Mouse (Mus musculus): ENCODE results near the gene Edar.

Gene Edar

GRCm38 (mm10) chr10:58601946-58602345 lies 73.5 kb downstream of the Edar start:
- no peak for DNase-seq (ENCODE audit: low spot score)

DNA sequence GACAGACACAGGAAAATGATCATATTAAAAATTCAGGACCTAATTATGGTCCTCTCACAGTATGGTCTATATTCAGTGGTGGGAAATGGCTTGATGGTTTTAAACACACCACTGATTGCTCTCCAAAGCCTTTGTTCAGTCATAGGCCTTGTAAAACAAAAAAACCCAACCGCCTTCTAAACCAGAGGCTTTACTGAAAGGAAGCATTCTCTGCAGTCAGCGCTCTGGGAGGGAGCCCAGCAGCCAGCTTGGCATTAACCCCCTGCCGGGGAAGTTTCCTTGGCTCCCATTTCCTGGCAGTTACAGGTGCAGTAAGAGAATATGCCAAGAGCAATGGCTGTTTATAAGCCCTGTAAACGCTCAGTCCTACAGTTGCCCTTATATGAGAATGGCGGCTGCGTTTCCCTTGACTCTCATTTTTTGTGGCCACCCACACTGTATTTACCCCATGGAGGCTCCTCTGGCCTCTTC lies 74.0 kb downstream of the Edar start:
- no peak for DNase-seq (ENCODE audit: low spot score)

- no peak for DNase-seq (ENCODE audit: low spot score)
These were observed 74.5 kb downstream of the Edar start for GRCm38 (mm10) chr10:58600983-58601382.

GRCm38 (mm10) chr10:58600151-58600550 lies 75.3 kb downstream of the Edar start:
- DNase-seq (ENCODE audit: low spot score) = no peak

DNA sequence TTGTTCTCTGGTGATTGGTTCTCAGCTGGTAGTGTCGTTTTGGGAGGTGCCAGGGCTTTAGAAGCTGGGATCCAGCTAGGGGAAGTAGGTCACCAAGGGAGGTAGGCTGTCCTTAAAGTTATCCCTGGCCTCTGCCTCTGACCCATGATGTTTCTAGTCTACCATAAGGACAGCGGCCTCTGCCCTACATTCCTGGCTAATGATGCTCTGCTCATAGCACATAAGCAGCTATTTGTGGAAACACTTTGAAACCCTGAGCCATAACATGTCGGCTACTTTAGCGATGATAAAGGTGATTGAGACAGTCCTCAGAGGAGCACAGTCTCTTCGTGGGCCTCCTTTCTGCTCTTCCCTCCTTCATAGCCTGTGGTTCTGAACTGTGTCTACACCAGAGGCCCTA lies 79.6 kb downstream of the Edar start:
- no peak for DNase-seq (ENCODE audit: low spot score)

DNA sequence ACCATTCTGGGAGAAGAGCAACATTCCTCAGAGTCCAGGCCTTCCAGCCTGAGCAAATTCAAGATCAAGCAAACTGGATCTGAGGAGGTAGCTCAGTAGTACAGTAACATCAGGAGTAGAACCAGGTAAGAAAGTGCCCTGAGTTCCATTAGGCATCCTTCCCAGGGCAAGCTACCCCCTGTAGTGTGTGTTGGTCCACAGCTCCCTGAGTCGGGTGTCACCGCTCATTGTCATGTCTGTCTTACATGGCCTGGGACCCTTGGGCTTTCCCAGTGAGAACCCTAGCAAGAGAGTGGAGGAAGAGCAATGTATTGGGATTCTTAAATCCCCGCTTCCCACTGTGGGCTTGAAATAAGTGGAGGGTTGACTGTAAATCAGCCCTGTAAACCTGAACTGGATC lies 80.3 kb downstream of the Edar start:
- no peak for DNase-seq (ENCODE audit: low spot score)

DNA sequence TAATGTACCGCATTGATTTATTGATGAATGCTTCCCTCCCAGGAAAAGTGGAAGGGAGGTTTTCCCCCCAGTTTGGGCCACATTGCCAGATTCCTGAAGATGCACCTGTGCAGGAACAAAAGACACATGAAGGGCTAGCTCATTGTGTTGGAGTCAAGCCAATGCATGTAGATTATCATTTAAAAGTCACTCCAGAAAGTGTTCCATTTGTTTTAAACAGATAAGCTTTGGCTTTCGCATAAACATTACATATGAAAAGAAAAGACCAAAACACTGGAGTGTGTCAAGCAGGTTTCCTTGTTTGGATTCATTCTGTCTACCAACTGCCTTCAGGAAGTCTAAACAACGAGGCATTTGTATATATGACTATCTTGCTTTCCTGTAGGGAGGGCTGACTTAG lies 81.0 kb downstream of the Edar start:
- DNase-seq (ENCODE audit: low spot score) = no peak

GRCm38 (mm10) chr10:58585427-58586223 lies 89.8 kb downstream of the Edar start:
- DNase-seq (ENCODE audit: low spot score) = no peak

- no peak for DNase-seq (ENCODE audit: low spot score)
These were observed 114.9 kb downstream of the Edar start for GRCm38 (mm10) chr10:58560521-58560920.

- DNase-seq (ENCODE audit: low spot score) = peak; percentile 79
These were observed 115.6 kb downstream of the Edar start for GRCm38 (mm10) chr10:58559901-58560300.

GRCm38 (mm10) chr10:58559098-58559497 lies 116.4 kb downstream of the Edar start:
- peak; percentile 20 for DNase-seq (ENCODE audit: low spot score)

DNA sequence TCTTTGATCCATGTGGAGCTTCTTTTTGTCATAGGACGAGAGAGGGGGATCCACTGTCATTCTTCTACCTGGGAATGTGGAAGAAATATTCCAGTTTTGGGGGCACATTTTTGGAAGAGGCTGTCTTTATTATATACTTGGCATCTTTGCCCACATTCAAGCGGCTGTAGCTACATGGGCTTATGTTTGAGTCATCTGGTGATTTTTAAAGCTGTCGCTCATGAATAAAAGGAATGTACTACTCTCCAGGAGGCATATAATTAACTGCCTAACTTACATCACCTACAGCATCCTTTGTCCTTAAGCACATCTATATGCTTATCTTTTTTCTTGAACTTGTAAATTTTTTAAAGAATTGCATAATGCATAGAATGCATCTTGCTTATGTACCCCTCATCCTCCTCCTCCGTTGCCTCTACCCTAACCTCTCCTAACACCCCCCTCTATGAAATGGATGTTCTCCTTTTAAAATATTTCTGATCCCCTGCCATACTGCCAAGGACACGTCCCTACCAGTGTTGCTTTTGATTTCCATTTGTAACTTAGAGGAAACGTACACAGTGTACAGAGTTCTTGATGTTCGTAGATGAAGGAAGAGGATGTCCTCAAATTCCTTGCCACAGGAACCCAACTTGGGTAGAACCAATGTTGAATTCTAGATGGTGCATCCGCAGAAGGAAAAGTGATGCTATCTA lies 120.6 kb downstream of the Edar start:
- no peak for DNase-seq (ENCODE audit: low spot score)
